ENCODE assay signal across 8 mouse cellular contexts in genomic region chr6:122801301-122801800, GRCm38 (mm10). TPM values are rescaled to one million over a fixed set of nuclear protein-coding genes. Genes with fewer than 3 reads are reported as not detected.
DNase-seq lines count a peak whose midpoint lies in the region; ATAC-seq and TF ChIP-seq lines count a peak whose summit lies in the region.

Gene Slc2a3, minus strand, starts transcription at chr6:122801640.

- TF ChIP-seq CTCF in thymus, adult 2 months (IDR thresholded peaks at IDR 0.05; ENCODE audit: borderline replicate concordance, control insufficient read depth, extremely low read depth, insufficient read depth, low read length, poor library complexity): no peak

- ATAC-seq in CD4-positive, CD25-positive, alpha-beta regulatory T cell, adult 4 months: peak; percentile 53
- peak; percentile 73 for ATAC-seq in erythroblast, adult 5-6 weeks (replicated peaks; ENCODE audit: low FRiP score, poor library complexity, severe bottlenecking)
- ATAC-seq in heart, embryonic 12.5 days (ENCODE audit: insufficient number of reproducible peaks, low FRiP score): peak; percentile 81
- ATAC-seq in kidney, embryonic 16.5 days (ENCODE audit: low FRiP score, low TSS enrichment): peak; percentile 77
- peak; percentile 87 for ATAC-seq in liver, embryonic 12.5 days

- H3K79me2 ChIP-seq in myocyte (ENCODE audit: control insufficient read depth, insufficient read depth): no peaks in the 10 kb centered on the region

- peak within 1 kb of the TSS; percentile 69 for H3K4me3 ChIP-seq in heart, embryonic 12.5 days
- H3K4me3 ChIP-seq in kidney, embryonic 16.5 days (ENCODE audit: low read length): peak within 1 kb of the TSS; percentile 54
- H3K4me3 ChIP-seq in liver, embryonic 12.5 days: peak within 1 kb of the TSS; percentile 79
- peak within 1 kb of the TSS; percentile 9 for H3K4me3 ChIP-seq in myocyte
- H3K4me3 ChIP-seq in thymus, adult 2 months (ENCODE audit: control insufficient read depth, insufficient read depth, low read length): peak within 1 kb of the TSS; percentile 94

- under 1% methylated on average over 46 of the region's 46 CpGs for WGBS in heart, embryonic 12.5 days
- WGBS in kidney, embryonic 16.5 days: under 1% methylated on average over 46 of the region's 46 CpGs
- WGBS in liver, embryonic 12.5 days (ENCODE audit: insufficient replicate concordance): under 1% methylated on average over 45 of the region's 46 CpGs
- under 1% methylated on average over 46 of the region's 46 CpGs for WGBS in thymus, adult 2 months

- no peak for TF ChIP-seq POLR2A in myocyte (IDR thresholded peaks at IDR 0.05; ENCODE audit: insufficient read length, low read depth)
- no peak; the same call in 1 of the 2 replicates for TF ChIP-seq POLR2A in thymus, adult 2 months (IDR thresholded peaks at IDR 0.05; ENCODE audit: control insufficient read depth, extremely low read depth, insufficient read depth, low read length, poor library complexity)

- H3ac ChIP-seq in myocyte (ENCODE audit: control insufficient read depth, insufficient read length): no peak within 1 kb of the TSS

- H3K9me3 ChIP-seq in heart, embryonic 12.5 days (replicated peaks): no peaks in the 10 kb centered on the region
- H3K9me3 ChIP-seq in kidney, embryonic 16.5 days (ENCODE audit: low read length): no peaks in the 10 kb centered on the region
- H3K9me3 ChIP-seq in liver, embryonic 12.5 days (replicated peaks): no peaks in the 10 kb centered on the region

- H3K9ac ChIP-seq in heart, embryonic 12.5 days: peak within 1 kb of the TSS; percentile 83
- peak within 1 kb of the TSS; percentile 79 for H3K9ac ChIP-seq in kidney, embryonic 16.5 days (replicated peaks; ENCODE audit: low read length)
- H3K9ac ChIP-seq in liver, embryonic 12.5 days: peak within 1 kb of the TSS; percentile 95

- H3K4me2 ChIP-seq in heart, embryonic 12.5 days: peak within 1 kb of the TSS; percentile 100
- peak within 1 kb of the TSS; percentile 98 for H3K4me2 ChIP-seq in kidney, embryonic 16.5 days (replicated peaks; ENCODE audit: low read depth, low read length)
- H3K4me2 ChIP-seq in liver, embryonic 12.5 days: peak within 1 kb of the TSS; percentile 97
- peak within 1 kb of the TSS; percentile 57 for H3K4me2 ChIP-seq in myocyte (ENCODE audit: low read depth)

- H3K4me1 ChIP-seq in heart, embryonic 12.5 days (replicated peaks): peaks cover 8% of the 10 kb centered on the region
- peaks cover 14% of the 10 kb centered on the region for H3K4me1 ChIP-seq in kidney, embryonic 16.5 days (ENCODE audit: insufficient read depth, low read length)
- H3K4me1 ChIP-seq in liver, embryonic 12.5 days: peaks cover 32% of the 10 kb centered on the region
- H3K4me1 ChIP-seq in thymus, adult 2 months (replicated peaks; ENCODE audit: control insufficient read depth, insufficient read depth, low read length): peaks cover 11% of the 10 kb centered on the region

- DNase-seq in adrenal gland, postnatal 4 days (ENCODE audit: low spot score in 2 of 2): no peak
- DNase-seq in thymus, adult 2 months: peak; percentile 48

- H3K36me3 ChIP-seq in heart, embryonic 12.5 days: no peaks in the 10 kb centered on the region
- H3K36me3 ChIP-seq in kidney, embryonic 16.5 days (ENCODE audit: insufficient read depth, low read length): no peaks in the 10 kb centered on the region
- peaks cover 11% of the 10 kb centered on the region for H3K36me3 ChIP-seq in liver, embryonic 12.5 days
- no peaks in the 10 kb centered on the region for H3K36me3 ChIP-seq in myocyte (ENCODE audit: control insufficient read depth, insufficient read depth)
- H3K36me3 ChIP-seq in thymus, adult 2 months (ENCODE audit: control insufficient read depth, insufficient read depth, low read length): no peaks in the 10 kb centered on the region

- H3K27ac ChIP-seq in heart, embryonic 12.5 days (ENCODE audit: poor library complexity, severe bottlenecking): 0 out of 2 replicates have a peak within 1 kb of the TSS, but pooled peaks have one; percentile 18
- H3K27ac ChIP-seq in kidney, embryonic 16.5 days (ENCODE audit: low read length): no peak within 1 kb of the TSS
- peak within 1 kb of the TSS; percentile 92 for H3K27ac ChIP-seq in liver, embryonic 12.5 days
- peak within 1 kb of the TSS; percentile 14; the same call in 1 of the 2 replicates for H3K27ac ChIP-seq in thymus, adult 2 months (ENCODE audit: control insufficient read depth, insufficient read depth, low read length)

- H3K27me3 ChIP-seq in heart, embryonic 12.5 days (replicated peaks): 0 out of 2 replicates have a peak, but pooled peaks cover 4% of the 10 kb centered on the region
- H3K27me3 ChIP-seq in kidney, embryonic 16.5 days (ENCODE audit: insufficient read depth, low read length): peaks cover 11% of the 10 kb centered on the region; the same call in 1 of the 2 replicates
- no peaks in the 10 kb centered on the region; the same call in 1 of the 2 replicates for H3K27me3 ChIP-seq in liver, embryonic 12.5 days (replicated peaks)
- peaks cover 7% of the 10 kb centered on the region for H3K27me3 ChIP-seq in myocyte (ENCODE audit: control insufficient read depth, insufficient read depth, insufficient read length)
- no peaks in the 10 kb centered on the region for H3K27me3 ChIP-seq in thymus, adult 2 months (ENCODE audit: control insufficient read depth, insufficient read depth, low read length)

TF ChIP-seq in myocyte, 11 proteins besides CTCF, POLR2A, EP300 and RAD21:
- TF ChIP-seq MAX (IDR thresholded peaks at IDR 0.05; ENCODE audit: low read depth) (no peak), TCF3 (IDR thresholded peaks at IDR 0.05; ENCODE audit: insufficient read length, low read depth) (no peak), CEBPB (IDR thresholded peaks at IDR 0.05; ENCODE audit: insufficient read depth, poor library complexity, severe bottlenecking) (no peak), MYOG (IDR thresholded peaks at IDR 0.05; ENCODE audit: control insufficient read depth in 1 of 3, insufficient read depth in 1 of 3, insufficient read length in 2 of 3, low read depth in 2 of 3) (no peak), MYOD1 (IDR thresholded peaks at IDR 0.05; ENCODE audit: control insufficient read depth in 1 of 3, insufficient read length in 2 of 3, low read depth in 2 of 3) (no peak), POLR2AphosphoS2 (IDR thresholded peaks at IDR 0.05; ENCODE audit: insufficient read length, low read depth) (no peak), SRF (IDR thresholded peaks at IDR 0.05; ENCODE audit: control insufficient read depth, insufficient read length, low read depth) (no peak), TCF12 (IDR thresholded peaks at IDR 0.05; ENCODE audit: insufficient read depth, poor library complexity, severe bottlenecking) (no peak), REST (IDR thresholded peaks at IDR 0.05; ENCODE audit: insufficient read depth, insufficient read length) (no peak), USF1 (IDR thresholded peaks at IDR 0.05; ENCODE audit: low read depth) (no peak), E2F4 (IDR thresholded peaks at IDR 0.05; ENCODE audit: insufficient read depth) (no peak)

RNA-seq across cellular contexts. Expression of gene Slc2a3, which starts in this region (rescaled TPM):
- polyA plus RNA-seq in CD4-positive, CD25-positive, alpha-beta regulatory T cell, adult 4 months (2017; shearing (Covaris generic)): 100 to 1,000 TPM; 103 to 138 TPM
- 10 to 100 TPM; 17.4 to 17.8 TPM for total RNA-seq in adrenal gland, postnatal 4 days (2021)
- total RNA-seq in erythroblast, adult 5-6 weeks (2015; ENCODE audit: low replicate concordance): 7.5 and 15.7 TPM in 2 replicates
- total RNA-seq in erythroblast, adult 5-6 weeks (2017; ENCODE audit: low replicate concordance): 19.1 and 19.4 TPM in 2 replicates
- polyA plus RNA-seq in heart, embryonic 12.5 days (2016; fragmentation: Nextera tagmentation; extraction: Ambion mirVana): 26.6 and 27.7 TPM in 2 replicates
- 8.6 and 9.6 TPM in 2 replicates for polyA plus RNA-seq in kidney, embryonic 16.5 days (2015; fragmentation: Nextera tagmentation; extraction: Ambion mirVana)
- polyA plus RNA-seq in liver, embryonic 12.5 days (2016; fragmentation: Nextera tagmentation; extraction: Ambion mirVana): 35.5 and 38.7 TPM in 2 replicates
- 1.2 TPM for polyA plus RNA-seq in myocyte (2012; fragmentation: generic; extraction: Trizol)
- polyA plus RNA-seq in thymus, adult 2 months (2012; rRNA removed): 11.7 and 12.8 TPM in 2 replicates

Comparison
In these comparisons a context has a peak if more than half of its experiments do, and no peak if none do; other contexts are left out.
1. H3K4me3 ChIP-seq: peak in every context shown above with its lines; median percentile 94 in thymus, adult 2 months; 79 in liver, embryonic 12.5 days; 69 in heart, embryonic 12.5 days; 54 in kidney, embryonic 16.5 days; 9 in myocyte.